Mouse (Mus musculus) cerebellum, adult 11 months (tissue): ENCODE results near the gene Wasf2.
A peak's percentile ranks its signal among the peaks of the same experiment; 100 is the strongest.

Experiments used
- DNase-seq: peaks from one replicate; pipeline ENCODE4 v3.0.0; 2022

Gene Wasf2

DNA sequence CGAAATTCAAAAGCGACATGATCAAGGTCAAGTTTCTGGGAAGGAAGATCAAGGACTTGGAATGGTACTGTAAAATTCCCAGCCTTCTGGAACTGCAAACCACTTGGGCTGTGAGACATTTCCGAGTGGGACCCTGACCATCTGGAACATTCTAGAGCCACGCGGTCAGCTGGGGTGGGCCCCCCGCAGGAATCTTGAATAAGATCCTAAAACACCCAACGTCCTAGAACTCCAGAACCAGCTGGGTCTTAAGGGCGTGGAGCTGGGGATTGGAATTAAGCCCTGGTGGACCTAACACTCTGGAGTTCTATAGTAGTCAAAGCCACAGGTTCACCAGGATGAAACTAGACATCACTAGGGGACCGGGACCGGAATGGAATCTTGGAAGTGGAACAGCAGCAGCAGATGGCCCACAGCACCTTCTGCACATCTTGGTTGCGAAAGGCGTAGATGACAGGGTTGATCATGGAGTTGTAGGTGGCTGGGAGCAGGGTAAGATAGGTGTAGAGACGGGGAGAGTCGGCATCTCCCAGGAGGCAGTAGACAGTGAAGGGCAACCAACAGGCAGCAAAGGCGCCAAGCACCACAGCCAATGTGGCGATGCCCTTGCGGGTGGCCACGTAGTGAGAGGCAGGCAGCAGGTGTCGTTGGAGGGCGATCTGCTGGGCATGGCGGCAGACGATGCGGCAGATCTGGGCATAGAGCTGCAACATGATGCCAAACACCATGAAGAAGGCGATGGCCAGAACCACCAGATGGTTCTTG, 79.9 kb downstream of the Wasf2 start:
- DNase-seq, result no peak

DNA sequence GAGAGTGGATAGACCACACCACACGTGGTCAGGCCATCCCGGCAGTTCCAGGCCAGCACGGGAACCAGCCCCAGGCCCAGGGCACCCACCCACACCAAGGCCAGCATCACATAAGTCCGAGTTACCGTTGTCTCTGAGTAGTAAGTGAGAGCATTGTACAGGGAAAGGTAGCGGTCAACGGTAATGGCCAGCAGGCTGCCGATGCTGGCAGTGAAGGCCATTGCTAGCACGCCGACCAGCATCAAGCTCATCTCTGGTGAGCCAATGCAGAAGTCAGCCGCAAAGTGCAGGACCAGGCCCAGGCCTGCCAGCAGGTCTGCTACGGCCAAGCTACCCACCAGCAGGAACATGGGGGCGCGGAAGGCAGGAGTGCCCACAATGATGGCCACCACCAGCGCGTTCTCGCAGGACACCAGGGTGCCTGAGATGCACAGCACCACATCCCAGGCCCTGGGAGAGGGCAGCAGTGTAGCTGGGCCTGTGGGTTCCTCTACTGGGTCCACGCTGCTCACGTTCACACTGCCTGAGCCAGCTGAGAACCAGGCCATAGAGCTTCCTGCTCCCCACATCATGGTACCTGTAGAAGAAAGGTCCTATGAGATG, 80.6 kb downstream of the Wasf2 start:
- no peak for DNase-seq

DNA sequence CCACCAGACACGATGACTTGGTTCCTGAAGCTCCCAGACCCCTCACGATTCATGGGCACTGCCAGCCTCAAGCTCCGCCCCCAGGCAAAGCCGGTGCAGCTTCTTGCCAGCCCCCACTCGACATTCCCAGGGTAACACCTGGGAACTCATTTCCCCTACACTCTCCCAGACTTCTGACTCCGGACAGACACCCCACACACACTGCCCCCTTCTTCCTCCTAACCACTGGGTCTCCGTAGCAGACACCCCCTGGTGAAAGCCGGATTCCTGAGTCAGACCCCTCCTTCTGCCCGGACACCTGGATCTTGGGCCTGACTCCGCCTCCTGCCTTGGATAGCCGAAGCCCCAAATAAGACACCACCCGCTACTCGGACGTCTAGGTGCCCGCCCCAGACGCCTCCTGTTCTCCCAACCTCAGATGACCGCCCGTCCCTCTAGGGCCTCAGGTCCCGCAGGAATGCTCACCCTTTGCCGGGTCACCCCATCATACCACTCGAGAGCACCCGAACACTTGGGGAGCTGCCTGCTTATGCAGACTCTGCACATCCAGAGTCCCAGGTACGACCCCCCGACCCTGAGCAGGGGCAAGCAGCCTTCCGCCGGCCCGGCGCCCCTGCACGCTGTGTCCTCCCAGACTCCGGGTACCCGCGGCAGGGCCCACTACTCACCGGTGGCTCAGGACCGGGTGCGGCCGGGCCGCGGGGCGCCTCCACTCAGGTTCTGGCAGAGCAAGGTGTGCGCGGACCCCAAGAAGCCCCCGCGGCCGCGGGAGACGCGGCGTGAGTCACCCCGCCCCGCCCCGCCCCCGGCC, 81.7 kb downstream of the Wasf2 start, which contains the start of the genes Cd164l2 and Gpr3:
Gene Cd164l2 (plus strand): TSS at position 381 of the 811 bp plus-strand sequence.
Gene Gpr3 (minus strand): TSS at position 786 of the 811 bp plus-strand sequence.
- DNase-seq, result no peak

DNA sequence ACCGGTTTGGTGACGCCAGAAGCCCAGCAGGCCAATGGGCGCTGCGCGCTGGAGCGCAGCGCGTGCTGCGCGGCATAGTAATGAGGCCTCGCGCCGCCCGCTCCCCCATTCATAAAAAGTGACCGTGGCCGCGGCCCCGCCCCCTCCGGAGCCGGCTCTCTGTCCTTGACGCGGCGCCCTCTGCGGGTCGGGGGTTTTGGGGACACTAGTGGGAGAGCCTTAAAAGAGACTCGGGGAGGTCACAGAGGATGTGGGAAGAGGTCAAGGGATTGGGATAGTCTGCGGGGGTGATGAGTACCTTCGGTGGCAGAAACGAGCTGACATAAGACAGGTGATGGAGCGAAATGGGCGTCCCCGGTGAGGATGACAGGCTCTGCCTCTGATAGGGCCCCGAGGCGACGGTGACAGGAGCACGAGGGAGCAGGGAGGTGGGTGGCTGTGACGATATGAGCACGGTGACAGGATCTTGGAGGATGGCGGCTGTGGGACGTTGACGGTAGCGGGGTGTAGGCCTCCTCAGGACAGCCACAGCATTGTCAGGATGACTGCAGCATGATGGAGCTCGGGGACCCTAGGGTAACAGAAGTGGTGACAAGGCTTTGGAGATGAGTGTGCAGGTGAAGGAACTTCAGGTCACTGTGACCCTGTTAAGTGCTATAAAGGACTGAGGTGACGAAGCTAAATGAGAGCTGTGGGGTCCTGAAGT, 82.4 kb downstream of the Wasf2 start:
- peak; percentile 83 for DNase-seq

DNA sequence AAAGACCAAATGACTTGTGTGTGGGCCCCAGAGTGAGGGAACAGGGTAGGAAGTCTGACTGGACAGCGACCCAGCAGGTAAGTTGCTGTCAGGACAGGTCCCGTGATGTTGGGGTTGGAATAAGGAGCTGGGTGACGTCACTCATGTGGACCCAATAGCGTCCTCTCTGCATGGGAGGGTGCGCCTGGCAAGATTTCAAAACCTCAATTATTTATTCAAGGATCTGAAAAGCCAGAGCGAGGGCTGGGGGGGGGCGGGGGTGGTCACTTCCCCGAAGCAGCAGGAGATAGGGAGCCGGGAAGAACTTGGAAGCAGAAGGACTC, 82.9 kb downstream of the Wasf2 start:
- DNase-seq, result no peak

DNA sequence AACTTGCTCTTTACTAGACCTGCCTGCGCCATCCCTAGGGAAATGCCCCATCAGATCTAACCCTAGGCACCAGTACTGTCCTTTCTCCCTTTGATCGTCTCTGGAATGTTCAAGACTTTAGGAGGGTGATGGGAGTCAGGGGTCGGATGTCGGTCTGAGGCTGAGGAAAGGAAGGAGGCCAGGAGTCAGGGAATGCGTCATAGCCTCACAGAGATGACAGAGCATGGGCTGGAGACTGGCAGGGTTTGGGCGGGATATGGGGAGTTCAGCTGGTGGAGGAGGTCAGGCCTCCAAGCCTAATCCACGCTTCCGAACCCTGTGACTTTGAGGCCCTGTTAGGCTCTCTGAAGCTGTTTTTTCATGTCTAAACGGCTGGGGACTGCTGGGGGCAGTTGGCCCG, 83.4 kb downstream of the Wasf2 start:
- no peak for DNase-seq

DNA sequence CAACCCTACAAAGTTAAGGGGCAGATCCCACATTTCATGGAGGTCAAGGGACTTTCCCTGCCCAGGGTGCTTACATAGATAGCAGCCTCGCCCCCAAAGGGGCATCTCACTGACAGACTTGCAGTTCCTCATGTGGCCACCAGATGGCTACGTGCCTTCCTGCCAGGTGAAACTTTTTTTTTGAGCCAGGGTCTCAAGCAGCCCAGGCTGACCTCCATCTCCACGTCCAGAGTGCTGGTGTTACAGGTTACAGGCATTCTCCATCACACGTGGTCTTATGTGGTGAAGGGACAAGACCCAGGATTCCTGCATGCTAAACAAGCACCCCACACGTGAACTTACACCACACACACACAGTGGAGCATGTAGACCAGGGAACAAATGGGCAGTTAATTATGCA, 87.3 kb downstream of the Wasf2 start:
- peak; percentile 56 for DNase-seq

DNA sequence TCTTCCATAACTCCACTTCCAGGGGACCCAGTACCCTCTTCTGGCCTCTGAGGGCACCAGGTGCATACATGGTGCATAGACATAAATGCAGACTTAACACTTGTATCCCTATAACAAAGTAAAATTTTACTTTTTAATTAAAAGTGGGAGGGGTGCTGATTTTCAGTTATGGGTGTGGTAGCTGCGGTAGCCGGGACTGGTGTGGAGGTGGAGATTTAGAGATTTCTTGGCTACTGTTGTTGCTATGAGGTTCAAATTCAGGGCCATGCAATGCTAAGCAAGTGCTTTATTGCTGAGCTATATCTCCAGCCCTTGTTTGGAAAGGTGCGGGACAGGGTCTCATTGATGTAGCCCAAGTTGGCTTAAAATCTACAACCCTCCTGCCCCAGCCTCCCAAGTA, 88.4 kb downstream of the Wasf2 start:
- DNase-seq, result no peak

DNA sequence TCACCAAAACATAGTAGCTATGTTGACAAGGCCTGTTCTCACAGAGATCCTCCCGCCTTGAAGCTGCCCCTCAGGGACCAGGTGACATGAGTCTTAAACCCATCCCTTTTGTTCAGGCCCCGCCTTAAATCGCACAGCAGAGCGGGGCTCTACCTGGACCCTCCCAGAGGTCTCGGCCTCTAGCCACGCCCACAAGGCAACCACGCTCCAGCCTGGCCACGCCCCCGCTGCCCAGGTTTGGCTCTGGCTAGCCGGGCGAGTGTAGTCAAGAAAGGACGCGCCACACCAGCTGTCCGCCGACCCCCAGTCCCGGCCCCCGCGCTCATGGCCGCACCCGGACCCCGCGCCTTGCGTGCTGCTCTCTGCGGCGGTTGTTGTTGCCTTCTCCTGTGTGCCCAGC, 90.4 kb downstream of the Wasf2 start:
- DNase-seq, result no peak

DNA sequence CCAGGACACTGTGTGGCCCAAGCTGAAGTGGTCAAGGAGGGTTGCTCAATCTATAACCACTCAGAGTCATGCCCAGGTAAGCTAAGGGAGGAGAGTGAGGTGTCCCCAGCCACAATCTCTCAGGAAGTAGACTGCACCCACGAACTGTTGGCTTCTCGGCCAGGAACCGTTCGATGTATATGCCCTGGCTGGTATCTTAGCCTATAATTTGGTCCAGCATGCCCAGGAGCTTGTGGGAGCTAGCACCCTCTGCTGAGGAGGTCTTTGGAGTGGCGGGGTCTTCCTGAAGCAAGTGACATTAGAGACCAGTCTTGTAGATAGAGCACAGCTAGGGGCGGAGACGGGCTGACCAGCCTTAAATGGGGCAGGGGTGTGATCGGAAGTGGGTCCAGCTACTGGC, 91.4 kb downstream of the Wasf2 start:
- no peak for DNase-seq

DNA sequence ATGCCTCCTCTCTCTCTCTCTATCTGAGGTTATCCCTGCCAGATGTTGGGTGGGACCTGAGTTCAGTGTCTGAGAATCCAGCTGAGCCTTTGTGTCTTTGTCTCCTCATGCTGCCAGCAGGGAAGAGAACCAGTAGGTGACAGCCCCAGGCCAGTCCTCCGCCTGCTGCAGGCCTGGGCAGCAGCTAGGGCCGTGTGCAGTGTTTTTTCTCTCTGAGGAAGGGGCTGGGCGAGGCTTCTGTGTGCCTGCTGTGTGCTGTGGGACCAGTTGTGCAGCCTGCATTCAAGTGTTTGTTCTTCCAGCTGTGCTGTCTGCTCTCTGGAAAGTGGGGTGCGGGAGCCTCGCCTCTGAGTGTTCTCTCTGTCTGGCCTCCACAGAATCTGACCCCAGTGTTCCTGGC, 93.6 kb downstream of the Wasf2 start:
- no peak for DNase-seq

DNA sequence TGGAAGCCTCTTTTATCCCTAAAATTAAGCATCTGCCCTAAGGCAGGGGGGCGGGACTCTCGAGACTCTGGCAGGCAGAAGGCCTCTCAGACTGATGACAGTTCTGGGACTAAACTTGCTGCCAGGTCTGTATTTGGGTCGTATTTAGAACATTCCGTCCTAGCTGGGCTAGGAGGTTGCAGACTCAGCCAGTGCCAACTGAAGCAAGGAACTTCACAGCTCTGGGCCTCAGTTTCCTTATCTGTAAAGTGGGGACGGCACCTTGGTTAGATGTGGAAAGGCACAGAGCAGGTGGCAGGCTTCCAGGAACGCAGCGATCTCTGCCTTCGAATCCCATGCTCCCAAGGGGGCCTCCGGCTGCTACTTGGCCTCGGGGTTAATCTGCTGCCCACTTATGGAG, 95.8 kb downstream of the Wasf2 start:
- DNase-seq, result no peak

DNA sequence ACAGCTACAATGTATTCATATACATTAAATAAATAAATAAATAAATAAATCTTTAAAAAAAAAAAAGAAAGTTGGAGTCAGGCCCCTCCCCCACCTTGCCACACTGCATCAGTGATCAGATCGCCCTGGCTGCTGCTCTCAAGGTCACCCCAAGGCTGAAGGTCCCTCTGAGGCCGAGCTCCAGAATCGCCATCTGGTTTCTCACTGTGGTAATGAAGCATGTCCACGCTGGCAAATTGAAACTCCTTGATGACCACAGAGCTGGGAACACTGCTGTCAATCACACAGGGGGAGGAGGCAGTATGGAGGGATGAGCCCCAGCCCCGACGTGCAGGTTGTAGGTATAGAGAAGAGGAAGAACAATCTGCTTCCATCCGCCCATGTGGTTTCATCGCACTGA, 97.3 kb downstream of the Wasf2 start:
- DNase-seq, result no peak

DNA sequence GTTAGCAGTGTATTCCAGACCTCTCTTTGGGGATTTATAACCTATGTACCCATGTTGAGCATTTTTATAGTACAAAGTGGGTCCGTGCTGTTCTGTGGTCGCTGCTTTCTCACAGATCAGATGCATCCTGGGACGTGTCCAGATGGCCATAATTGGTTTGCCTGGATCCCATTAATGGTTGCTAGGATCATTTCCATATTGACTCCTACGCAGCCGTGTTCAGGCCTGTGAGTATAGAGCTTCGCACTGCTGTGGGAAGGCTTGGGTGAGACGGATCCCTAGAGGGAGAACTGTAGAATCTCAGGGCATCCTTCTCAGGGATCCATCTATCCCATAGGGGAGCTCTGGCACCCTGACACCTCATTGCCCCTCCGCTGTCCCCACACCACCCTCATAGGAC, 99.3 kb downstream of the Wasf2 start:
- DNase-seq, result no peak

DNA sequence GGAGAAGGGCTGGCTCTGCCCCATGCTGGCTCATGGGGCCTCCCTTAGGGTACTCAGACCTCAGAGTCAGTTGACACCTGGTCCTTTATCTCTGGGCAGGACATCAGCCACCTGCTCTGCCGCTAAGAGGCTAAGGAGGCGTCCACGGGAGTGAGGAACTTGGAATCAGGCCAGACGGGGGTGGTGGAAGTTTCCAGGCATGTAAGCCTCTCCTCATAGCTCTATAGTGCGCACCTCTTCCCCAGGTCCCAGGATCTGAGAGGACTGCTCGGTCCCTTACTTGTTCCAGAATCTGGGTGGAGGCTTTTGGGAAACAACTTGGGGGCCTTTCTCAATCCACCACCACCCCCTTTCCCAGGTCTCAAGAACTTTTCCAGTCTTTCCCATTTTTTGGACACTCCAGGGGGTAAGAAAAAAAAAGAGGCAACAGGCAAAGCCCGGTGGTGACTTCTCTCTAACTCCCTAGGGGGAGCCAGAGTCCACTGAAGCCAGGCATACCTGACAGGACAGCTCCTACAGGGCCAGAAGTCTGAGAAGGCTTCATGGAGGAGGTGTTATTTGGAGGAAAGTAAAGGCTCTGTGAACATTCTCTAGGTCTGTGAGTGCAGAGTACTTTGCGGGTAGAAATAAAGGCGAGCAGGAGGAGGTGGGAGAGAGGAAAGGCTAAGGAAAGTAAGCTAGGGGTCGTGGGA, 103.1 kb downstream of the Wasf2 start:
- no peak for DNase-seq

DNA sequence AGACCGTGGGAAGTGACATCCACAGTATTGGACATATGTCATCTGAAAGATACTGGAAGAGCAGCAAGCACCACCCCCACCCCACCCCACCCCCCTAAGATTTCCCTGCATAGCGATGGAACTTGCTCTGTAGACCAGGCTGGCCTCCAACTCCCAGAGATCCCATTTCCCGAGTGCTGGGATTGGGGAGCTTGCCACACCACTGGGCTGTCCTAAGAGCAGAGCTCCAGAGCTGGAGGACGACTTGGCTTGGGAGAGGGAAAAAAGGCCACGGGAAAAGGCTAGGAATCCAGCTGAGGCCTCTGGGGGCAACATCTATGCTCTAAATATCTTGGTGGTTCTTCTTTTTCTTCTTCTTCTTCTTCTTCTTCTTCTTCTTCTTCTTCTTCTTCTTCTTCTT, 104.5 kb downstream of the Wasf2 start:
- no peak for DNase-seq

DNA sequence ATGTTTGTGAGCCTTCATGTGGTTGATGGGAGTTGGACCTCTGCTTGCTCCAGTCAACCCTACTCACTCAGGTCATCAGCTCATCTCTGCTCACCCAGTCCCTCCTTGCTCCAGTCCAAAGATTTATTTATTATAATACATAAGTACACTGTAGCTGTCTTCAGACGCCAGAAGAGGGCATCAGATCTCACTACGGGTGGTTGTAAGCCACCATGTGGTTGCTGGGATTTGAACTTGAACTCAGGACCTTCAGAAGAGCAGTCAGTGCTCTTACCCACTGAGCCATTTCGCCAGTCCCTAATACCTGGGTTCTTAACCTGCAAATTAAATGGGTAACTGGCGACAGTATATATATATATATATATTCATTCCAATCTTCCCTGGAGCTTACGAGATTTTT, 105.1 kb downstream of the Wasf2 start:
- no peak for DNase-seq

DNA sequence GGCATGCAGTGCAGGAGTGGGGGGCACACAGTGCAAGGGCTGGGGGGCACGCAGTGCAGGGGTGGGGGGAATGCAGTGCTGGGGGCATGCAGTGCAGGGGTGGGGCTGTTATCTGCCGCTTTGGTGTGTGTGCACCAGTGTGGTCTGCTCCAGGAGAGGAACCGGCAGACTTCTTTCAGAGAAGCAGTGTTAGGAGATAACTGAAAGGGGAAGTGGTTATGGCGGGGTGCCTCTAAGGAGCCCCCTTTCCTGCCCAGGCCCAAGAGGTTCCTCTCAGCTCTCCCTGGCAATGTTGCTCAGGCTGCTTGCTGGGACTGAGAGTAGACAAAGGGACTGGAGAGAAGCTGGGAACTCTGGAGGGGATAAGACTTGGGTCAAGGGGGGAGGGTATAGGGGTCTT, 107.6 kb downstream of the Wasf2 start:
- DNase-seq, result no peak

DNA sequence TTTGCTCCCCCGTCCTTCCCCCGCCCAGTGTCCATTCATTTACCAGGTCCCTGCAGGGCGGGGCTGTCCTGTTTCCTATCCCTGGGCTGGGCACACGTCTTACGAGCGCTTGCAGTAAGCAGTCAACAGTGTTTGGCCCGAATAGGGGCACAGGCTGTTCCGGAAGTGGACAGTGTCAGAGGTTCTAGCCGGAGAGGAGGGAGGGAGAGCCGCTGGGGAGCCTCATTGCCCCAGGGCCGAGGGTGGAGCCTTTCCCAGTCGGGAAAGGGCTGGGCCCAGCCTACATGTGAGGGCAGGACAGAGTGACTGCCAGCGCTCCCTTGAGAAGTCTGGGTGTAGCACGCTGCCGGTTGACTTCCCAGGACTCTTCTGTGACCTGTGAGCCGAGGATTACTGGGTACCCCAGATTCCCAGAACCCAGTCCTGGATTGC, 110.2 kb downstream of the Wasf2 start, which contains the start of gene Map3k6:
Gene Map3k6 (plus strand): TSS at position 329 of the 432 bp plus-strand sequence.
- DNase-seq, result no peak

DNA sequence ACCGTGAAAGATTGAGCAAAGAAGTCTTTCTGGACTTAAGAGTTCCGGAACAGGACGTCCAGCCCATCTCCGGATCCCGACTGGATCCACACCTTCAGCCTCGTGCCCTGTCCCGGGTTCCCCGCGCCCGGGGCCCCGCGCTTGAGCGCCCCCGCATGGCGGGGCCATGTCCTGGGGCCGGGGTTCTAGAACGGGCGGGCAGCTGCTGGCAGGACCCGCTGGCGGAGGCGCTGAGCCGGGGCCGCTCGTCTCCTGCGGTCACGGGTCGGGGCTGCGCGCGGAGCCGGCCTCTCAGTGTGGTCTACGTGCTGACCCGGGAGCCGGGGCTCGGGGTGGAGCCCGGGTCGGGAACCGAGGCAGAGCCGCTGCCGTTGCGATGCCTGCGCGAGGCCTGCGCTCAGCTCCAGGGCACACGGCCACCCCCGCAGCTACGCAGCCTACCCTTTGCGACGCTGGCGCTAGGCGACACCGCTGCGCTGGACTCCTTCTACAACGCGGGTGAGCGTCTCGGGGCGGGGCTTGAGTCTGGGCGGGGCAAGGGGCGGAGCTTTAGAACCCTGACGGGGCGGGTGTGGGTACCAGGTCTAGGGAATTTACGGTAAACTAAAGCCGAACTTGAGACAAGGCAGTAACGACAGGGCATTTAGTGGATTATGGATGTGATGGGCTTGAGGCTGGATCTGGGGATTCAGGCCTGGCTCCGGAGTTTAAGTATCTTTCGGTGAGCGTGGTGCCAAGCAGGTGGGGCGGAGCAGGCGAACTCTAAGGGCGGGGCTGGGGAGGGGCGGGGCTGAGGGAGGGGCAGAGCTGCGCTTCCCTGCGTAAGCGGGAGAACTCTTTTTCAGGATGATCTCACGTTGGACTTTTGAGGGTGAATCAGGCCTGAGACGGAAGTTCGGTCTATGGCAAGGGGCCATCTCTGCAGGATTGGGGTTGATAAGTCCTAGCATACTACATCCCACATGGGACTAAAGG, 110.9 kb downstream of the Wasf2 start:
- DNase-seq, result peak; percentile 80

DNA sequence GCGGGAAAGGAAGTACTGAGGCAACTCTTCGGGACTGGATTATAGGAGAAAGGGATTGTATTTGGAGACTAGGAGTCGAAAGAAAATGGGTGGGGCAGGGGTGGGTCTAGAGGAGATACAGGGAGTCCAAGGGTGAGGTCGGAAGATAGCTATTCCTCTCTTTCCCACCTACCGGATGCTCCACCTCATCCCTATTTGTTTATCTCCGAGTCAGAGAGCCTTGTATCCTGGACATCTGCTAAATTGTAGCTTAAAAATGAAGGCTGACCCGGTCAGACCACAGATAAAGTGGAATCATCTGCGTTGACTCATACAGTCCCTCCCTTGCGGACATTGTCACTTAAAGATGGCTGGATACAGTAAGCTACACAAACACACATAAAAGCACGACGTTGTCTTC, 111.6 kb downstream of the Wasf2 start:
- DNase-seq, result no peak
